Mouse (Mus musculus) spleen, adult 2 months (tissue): ENCODE data around the gene Kcnk5.

ENCODE experiments used
- CTCF ChIP-seq: fragments of 200-500 bp; IDR thresholded peaks from 2 replicates; pipeline ENCODE4 v1.5.1; 2011; ENCODE audit warnings: mild to moderate bottlenecking, inconsistent platforms; ENCODE audit not compliant: insufficient read depth, insufficient read length, insufficient replicate concordance; ENCODE audit errors: extremely low read depth
- POLR2A ChIP-seq: fragments of 200-500 bp; IDR thresholded peaks from 2 replicates; pipeline ENCODE4 v1.6.1; 2011; ENCODE audit warnings: low read depth, low read length, inconsistent platforms

- TF ChIP-seq CTCF: no peak
- TF ChIP-seq POLR2A: no peak
These were observed 9.1 kb downstream of the Kcnk5 start for GRCm38 (mm10) chr14:20172509-20172908.
